Mouse (Mus musculus): Measurements from ENCODE around the gene Mtmr1.

Mtmr1 gene

DNA sequence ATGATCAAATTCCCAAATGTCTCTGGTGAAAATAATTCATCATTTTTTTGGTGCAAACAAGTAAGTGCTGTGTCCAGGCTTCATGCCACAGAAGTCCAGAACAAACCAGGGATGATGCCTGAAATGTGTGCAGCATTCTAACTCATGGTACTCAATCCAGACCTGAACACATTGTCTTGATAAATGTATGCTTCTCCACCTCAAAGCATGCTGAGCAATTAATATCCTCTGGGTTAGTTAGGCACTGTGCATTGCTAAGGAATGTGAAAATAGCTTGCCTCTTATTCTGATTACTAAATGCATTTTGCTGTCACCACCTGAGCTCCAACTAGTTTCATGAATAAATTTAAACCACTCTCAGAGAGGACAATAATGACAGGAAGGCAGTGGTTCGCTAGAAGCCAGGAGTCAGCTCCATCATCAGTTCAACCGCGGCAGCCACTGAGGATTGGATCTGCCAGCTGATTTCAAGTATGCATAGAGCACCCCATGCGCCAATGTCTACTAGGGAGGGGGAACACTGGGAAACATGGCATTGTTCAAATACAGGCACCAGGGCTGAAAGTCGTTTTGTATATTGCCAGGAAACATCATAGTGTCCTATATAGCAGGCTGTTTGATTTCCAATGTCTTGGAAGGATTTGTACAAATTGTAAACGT, 91.6 kb downstream of the Mtmr1 start:
- DNase-seq: no peak

DNA sequence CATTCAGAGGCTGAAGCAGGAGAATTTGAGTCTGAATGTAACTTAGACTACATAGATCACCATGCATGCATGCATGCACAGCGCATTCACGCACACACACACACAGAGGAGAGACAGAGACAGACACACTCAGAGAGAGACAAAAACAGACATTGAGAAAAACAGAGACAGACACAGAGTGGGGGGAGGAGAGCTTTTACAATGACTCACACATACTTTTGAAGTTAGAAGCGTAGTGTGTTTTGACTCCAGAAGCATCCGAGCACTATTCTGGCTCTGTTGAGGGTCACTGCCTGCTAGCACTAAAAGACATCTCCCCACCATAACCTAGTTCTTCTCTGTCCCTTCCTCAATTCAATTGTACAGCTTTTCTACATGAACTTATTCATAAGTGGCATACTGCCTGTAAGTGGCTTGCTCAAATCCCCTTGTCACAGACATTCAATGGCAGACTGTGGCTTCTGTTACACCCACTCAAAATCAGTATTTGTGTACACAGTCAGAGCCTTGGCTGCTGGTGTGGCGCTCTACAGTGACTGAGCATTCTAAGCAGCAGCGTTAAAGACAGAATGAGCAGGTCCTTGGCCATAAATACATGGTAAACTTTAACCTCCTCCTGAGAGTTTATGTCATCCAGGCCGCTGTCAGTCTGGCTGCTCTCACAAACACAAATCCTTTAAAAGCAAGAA, 99.7 kb downstream of the Mtmr1 start:
- DNase-seq: no peak

DNA sequence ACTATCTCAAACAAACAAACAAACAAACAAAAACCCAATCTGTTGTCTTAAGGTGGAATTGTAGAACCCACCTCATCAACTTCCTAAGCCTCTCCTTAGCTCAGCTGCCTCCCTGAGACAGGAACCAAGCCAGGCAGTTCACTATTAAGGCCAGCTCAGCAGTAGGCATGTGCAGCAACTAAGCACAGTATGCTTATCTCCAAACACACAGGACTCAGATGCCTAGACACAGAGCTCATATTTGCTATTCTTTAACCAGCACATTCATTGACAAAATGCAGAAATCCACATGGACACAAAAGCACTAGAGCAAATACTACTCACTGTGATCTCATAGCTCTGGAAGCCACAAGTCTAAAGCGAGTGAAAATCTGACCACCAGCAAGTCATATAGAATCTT, 100.9 kb downstream of the Mtmr1 start:
- DNase-seq: no peak

DNA sequence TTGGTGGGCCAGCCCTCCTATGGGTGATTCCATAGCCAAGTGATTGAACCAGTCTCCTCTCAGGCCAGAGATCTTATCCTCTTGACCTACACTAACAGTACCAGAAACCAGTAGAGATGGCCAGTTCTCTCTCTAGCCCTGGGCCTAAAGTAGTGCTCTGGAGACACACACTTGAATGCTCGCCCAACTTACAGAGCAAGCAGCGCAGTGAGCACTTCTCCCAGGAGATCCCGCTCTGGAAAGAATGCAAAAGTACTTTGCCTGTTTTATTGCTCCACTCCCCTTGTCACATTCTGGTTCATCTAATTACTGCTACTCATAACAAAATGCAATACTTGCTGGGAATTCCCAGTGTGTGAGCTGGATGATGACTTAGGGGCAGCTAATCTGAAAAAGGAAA, 102.9 kb downstream of the Mtmr1 start:
- DNase-seq: no peak

Data from kidney, adult 18-20 months (tissue).